Mouse (Mus musculus) cerebellum, adult 11 months (tissue): ENCODE data around the gene Crybb2.
A peak's percentile ranks its signal among the peaks of the same experiment; 100 is the strongest.

Experiments used
- DNase-seq: peaks from one replicate; pipeline ENCODE4 v3.0.0; 2022

Crybb2 gene

GRCm38 (mm10) chr5:113026706-113027105 is 43.2 kb downstream of the Crybb2 start:
- no peak for DNase-seq

GRCm38 (mm10) chr5:113024154-113024764 is 45.7 kb downstream of the Crybb2 start:
- no peak for DNase-seq

- no peak for DNase-seq
Measured at GRCm38 (mm10) chr5:113018190-113018589, 51.7 kb downstream of the Crybb2 start.

- no peak for DNase-seq
Measured at GRCm38 (mm10) chr5:113017004-113017403, 52.9 kb downstream of the Crybb2 start.

GRCm38 (mm10) chr5:113015236-113016061 is 54.5 kb downstream of the Crybb2 start, which contains the start of gene Grk3:
TSS of gene Grk3 (minus strand) at chr5:113015791.
- DNase-seq = peak; percentile 73

GRCm38 (mm10) chr5:113014808-113015235 is 55.1 kb downstream of the Crybb2 start:
- DNase-seq = peak; percentile 61

GRCm38 (mm10) chr5:113014111-113014807 is 55.7 kb downstream of the Crybb2 start:
- peak; percentile 40 for DNase-seq

- no peak for DNase-seq
Measured at GRCm38 (mm10) chr5:113011926-113012325, 58.0 kb downstream of the Crybb2 start.

GRCm38 (mm10) chr5:113009183-113009820 is 60.6 kb downstream of the Crybb2 start:
- DNase-seq = no peak

GRCm38 (mm10) chr5:113008496-113008895 is 61.4 kb downstream of the Crybb2 start:
- DNase-seq = no peak
